Mouse (Mus musculus): ENCODE results near the gene Mag.
"Not testable (repeated sequence)": the region's sequence is repeated elsewhere in the genome, so short reads cannot be mapped to it uniquely, and the experiment has no call there.

Gene Mag

GRCm38 (mm10) chr7:30914732-30915131 is at the start of gene Mag:
Mag (minus strand) TSS chr7:30914873.
- DNase-seq (ENCODE audit: low spot score in 2 of 2): no peak

- DNase-seq (ENCODE audit: low spot score in 2 of 2): no peak
These were observed 49.7 kb upstream of the Mag start for GRCm38 (mm10) chr7:30964366-30964765.

GRCm38 (mm10) chr7:30962862-30963261 is 48.2 kb upstream of the Mag start:
- no peak for DNase-seq (ENCODE audit: low spot score in 2 of 2)

GRCm38 (mm10) chr7:30959786-30960349 is 45.2 kb upstream of the Mag start:
- DNase-seq (ENCODE audit: low spot score in 2 of 2): no peak

- DNase-seq (ENCODE audit: low spot score in 2 of 2): no peak
These were observed 44.3 kb upstream of the Mag start for GRCm38 (mm10) chr7:30958866-30959487.

- DNase-seq (ENCODE audit: low spot score in 2 of 2): no peak
These were observed 43.6 kb upstream of the Mag start for GRCm38 (mm10) chr7:30958109-30958865.

GRCm38 (mm10) chr7:30957367-30957783 is 42.7 kb upstream of the Mag start:
- peak; percentile 93 to 95 for DNase-seq (ENCODE audit: low spot score in 2 of 2)

- DNase-seq (ENCODE audit: low spot score in 2 of 2): peak; percentile 72
These were observed 42.2 kb upstream of the Mag start, which contains the start of gene Usf2 for GRCm38 (mm10) chr7:30956756-30957366. Usf2 (minus strand) TSS chr7:30956803.

GRCm38 (mm10) chr7:30956357-30956751 is 41.7 kb upstream of the Mag start:
- DNase-seq (ENCODE audit: low spot score in 2 of 2): peak in 1 of 2 experiments; percentile 36

GRCm38 (mm10) chr7:30955584-30956356 is 41.1 kb upstream of the Mag start:
- peak; percentile 77 to 85 for DNase-seq (ENCODE audit: low spot score in 2 of 2)

GRCm38 (mm10) chr7:30954971-30955520 is 40.4 kb upstream of the Mag start:
- no peak for DNase-seq (ENCODE audit: low spot score in 2 of 2)

GRCm38 (mm10) chr7:30954036-30954435 is 39.4 kb upstream of the Mag start:
- no peak for DNase-seq (ENCODE audit: low spot score in 2 of 2)

GRCm38 (mm10) chr7:30953459-30953858 is 38.8 kb upstream of the Mag start:
- no peak for DNase-seq (ENCODE audit: low spot score in 2 of 2)

GRCm38 (mm10) chr7:30952441-30953265 is 38.0 kb upstream of the Mag start:
- no peak for DNase-seq (ENCODE audit: low spot score in 2 of 2)

- not testable (repeated sequence) for DNase-seq (ENCODE audit: low spot score in 2 of 2)
These were observed 35.2 kb upstream of the Mag start for GRCm38 (mm10) chr7:30949902-30950301.

GRCm38 (mm10) chr7:30945876-30946275 is 31.2 kb upstream of the Mag start:
- DNase-seq (ENCODE audit: low spot score in 2 of 2): no peak

- DNase-seq (ENCODE audit: low spot score in 2 of 2): not testable (repeated sequence)
These were observed 30.8 kb upstream of the Mag start for GRCm38 (mm10) chr7:30945466-30945865.

- DNase-seq (ENCODE audit: low spot score in 2 of 2): not testable (repeated sequence)
These were observed 30.0 kb upstream of the Mag start for GRCm38 (mm10) chr7:30944706-30945105.

- DNase-seq (ENCODE audit: low spot score in 2 of 2): no peak
These were observed 29.4 kb upstream of the Mag start, which contains the start of gene Hamp for GRCm38 (mm10) chr7:30943909-30944635. Hamp (minus strand) TSS chr7:30944032.

GRCm38 (mm10) chr7:30942365-30942764 is 27.7 kb upstream of the Mag start:
- not testable (repeated sequence) for DNase-seq (ENCODE audit: low spot score in 2 of 2)
